Mouse (Mus musculus): ENCODE measurements around the gene Hist1h3d.

DNA sequence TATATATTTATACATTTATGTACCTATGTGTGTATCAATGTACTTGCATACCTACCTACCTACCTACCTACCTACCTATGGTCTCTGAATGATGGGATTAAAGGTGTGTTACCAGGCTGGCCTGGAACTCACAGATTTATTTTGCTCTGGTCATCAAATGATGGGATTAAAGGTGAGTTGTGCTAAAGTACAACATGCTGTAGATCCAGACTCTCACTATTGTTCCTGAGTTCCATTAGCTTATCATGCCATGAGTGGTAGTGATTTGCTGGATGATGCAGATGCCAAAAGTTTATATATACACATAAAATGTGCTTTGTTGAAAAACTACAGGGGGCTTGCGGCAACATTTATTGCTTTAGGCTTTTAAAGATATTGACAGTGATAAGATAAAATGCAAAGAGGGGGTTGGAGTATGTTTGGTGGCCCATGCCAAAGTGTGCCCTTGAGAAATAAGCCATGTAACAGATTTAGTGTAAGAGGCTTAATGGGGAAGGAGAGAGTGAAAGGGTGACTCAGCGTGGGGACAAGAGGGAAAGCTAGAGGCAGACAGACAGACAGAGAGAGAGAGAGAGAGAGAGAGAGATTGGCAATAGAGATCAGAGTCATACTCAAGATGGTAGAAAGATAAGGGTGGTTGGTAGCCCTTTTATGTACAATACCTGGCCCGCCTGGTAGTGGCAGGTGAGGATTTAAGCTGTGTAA, 38.4 kb upstream of the Hist1h3d start:
- TF ChIP-seq ZC3H11A (IDR thresholded peaks at IDR 0.05; ENCODE audit: low read depth, low read length) (no peak), CTCF (IDR thresholded peaks at IDR 0.05 in 2 of 3, conservative IDR thresholded peaks at IDR 0.05 in 1 of 3; ENCODE audit: control insufficient read depth in 1 of 3, insufficient read depth in 1 of 3, low read depth in 2 of 3, low read length in 3 of 3, poor library complexity in 1 of 3, severe bottlenecking in 1 of 3) (no peak), TBP (IDR thresholded peaks at IDR 0.05; ENCODE audit: low read depth, low read length) (no peak), SMC3 (IDR thresholded peaks at IDR 0.05; ENCODE audit: low read depth, low read length) (no peak), POLR2A (IDR thresholded peaks at IDR 0.05; ENCODE audit: control insufficient read depth in 1 of 2, insufficient read depth in 1 of 2, low read depth in 1 of 2, low read length in 2 of 2, poor library complexity in 1 of 2) (no peak), EP300 (IDR thresholded peaks at IDR 0.05; ENCODE audit: low read depth in 1 of 2, low read length in 2 of 2) (no peak), MAZ (IDR thresholded peaks at IDR 0.05; ENCODE audit: low read depth, low read length) (no peak), TCF12 (IDR thresholded peaks at IDR 0.05; ENCODE audit: low read depth, low read length) (no peak), RAD21 (IDR thresholded peaks at IDR 0.05; ENCODE audit: low read depth, low read length) (no peak), SIN3A (IDR thresholded peaks at IDR 0.05; ENCODE audit: low read length) (no peak), GATA1 (IDR thresholded peaks at IDR 0.05; ENCODE audit: low read depth, low read length) (no peak), MAFK (IDR thresholded peaks at IDR 0.05; ENCODE audit: borderline replicate concordance, low read depth, low read length) (no peak)
